Comparison of ENCODE assay signal across 20 mouse cellular contexts in the genomic region with DNA sequence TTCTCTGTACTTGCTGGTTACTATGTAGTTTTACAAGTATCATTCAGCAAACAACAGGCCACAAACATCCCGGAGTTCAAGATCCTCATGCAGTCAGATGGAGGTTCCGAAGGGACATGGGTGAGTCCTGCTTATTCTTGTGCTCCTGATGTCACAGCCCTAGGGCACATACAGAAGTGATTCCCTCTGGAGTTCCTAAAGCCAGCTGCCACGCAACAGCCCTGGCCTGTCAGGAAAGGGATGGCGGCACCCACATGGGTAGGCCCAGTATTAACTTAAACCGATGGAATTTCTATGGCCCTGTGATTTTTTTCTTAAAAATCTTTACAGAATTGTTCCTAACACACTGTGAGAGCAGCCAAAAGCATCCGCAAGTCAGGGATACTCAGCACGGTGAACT. TPM values are rescaled to one million over a fixed set of nuclear protein-coding genes. Genes with fewer than 3 reads are reported as not detected.
DNase-seq lines count a peak whose midpoint lies in the region; ATAC-seq and TF ChIP-seq lines count a peak whose summit lies in the region.
"Had no signal": no experiment of that assay in that cellular context is flagged by ENCODE, and none has a peak within 500 bp of the region (broad histone marks: within the 10 kb centered on the region; RNA-seq: fewer than 3 reads in every experiment).

No protein-coding gene starts in this region.

- WGBS in forebrain, embryonic 10.5 days = 78% methylated on average over 7 of the region's 7 CpGs
- WGBS in forebrain, embryonic 14.5 days = 90% methylated on average over 7 of the region's 7 CpGs
- WGBS in lung, embryonic 14.5 days = 67% methylated on average over 7 of the region's 7 CpGs
- 52% methylated on average over 7 of the region's 7 CpGs for WGBS in limb, embryonic 13.5 days
- WGBS in hindbrain, embryonic 16.5 days = 73% methylated on average over 7 of the region's 7 CpGs

- peaks cover 26% of the 10 kb centered on the region for H3K36me3 ChIP-seq in forebrain, embryonic 10.5 days (replicated peaks)
- peaks cover 18% of the 10 kb centered on the region for H3K36me3 ChIP-seq in forebrain, embryonic 14.5 days (ENCODE audit: control insufficient read depth, insufficient read depth, low read length)
- H3K36me3 ChIP-seq in lung, embryonic 14.5 days (ENCODE audit: insufficient read depth) = peaks cover 19% of the 10 kb centered on the region; the same call in 1 of the 2 replicates
- H3K36me3 ChIP-seq in limb, embryonic 13.5 days = peaks cover 24% of the 10 kb centered on the region
- 0 out of 2 replicates have a peak, but pooled peaks cover 5% of the 10 kb centered on the region for H3K36me3 ChIP-seq in hindbrain, embryonic 16.5 days (ENCODE audit: control insufficient read depth, insufficient read depth, low read length)

- no peak overlapping the region for H3K4me3 ChIP-seq in forebrain, embryonic 10.5 days
- H3K4me3 ChIP-seq in forebrain, embryonic 14.5 days (ENCODE audit: low read depth, low read length) = no peak overlapping the region
- H3K4me3 ChIP-seq in lung, embryonic 14.5 days (ENCODE audit: low read depth, low read length) = no peak overlapping the region
- H3K4me3 ChIP-seq in limb, embryonic 13.5 days = no peak overlapping the region
- H3K4me3 ChIP-seq in hindbrain, embryonic 16.5 days (ENCODE audit: low read length) = no peak overlapping the region
- H3K4me3 ChIP-seq: liver, embryonic 12.5 days had no signal

- no peak for ATAC-seq in forebrain, embryonic 14.5 days
- no peak for ATAC-seq in lung, embryonic 14.5 days (ENCODE audit: insufficient read depth)
- ATAC-seq in limb, embryonic 13.5 days (ENCODE audit: low FRiP score, low read depth) = no peak
- ATAC-seq in hindbrain, embryonic 16.5 days = no peak
- ATAC-seq: activated CD4-positive, CD25-positive, alpha-beta regulatory T cell, adult 4 months; CD4-positive, CD25-positive, alpha-beta regulatory T cell, adult 4 months; forebrain, embryonic 16.5 days; inflammation-experienced regulatory T-cells, adult 6 months; liver, embryonic 12.5 days had no signal

- no peak for DNase-seq in forebrain, embryonic 10.5 days (ENCODE audit: extremely low spot score, low spot score)
- DNase-seq in forebrain, embryonic 14.5 days (ENCODE audit: low spot score) = no peak
- no peak for DNase-seq in lung, embryonic 14.5 days
- DNase-seq in lung, postnatal 14 days = no peak
- no peak for DNase-seq in thymus, postnatal 14 days
- no peak for DNase-seq in kidney, postnatal 36 days
- DNase-seq: cerebellum, adult 11 months; cerebellum, postnatal 10 days; kidney, adult 9 months; lung, adult 2 months; right cerebral cortex, postnatal 4 days; thymus, postnatal 25 days had no signal

- TF ChIP-seq CTCF in lung, embryonic 14.5 days (IDR thresholded peaks at IDR 0.05; ENCODE audit: low read depth) = no peak

- H3K27me3 ChIP-seq in forebrain, embryonic 10.5 days (ENCODE audit: poor library complexity, severe bottlenecking) = no peaks in the 10 kb centered on the region
- H3K27me3 ChIP-seq in forebrain, embryonic 14.5 days (replicated peaks; ENCODE audit: control insufficient read depth, insufficient read depth, low read length) = no peaks in the 10 kb centered on the region
- no peaks in the 10 kb centered on the region for H3K27me3 ChIP-seq in lung, embryonic 14.5 days (ENCODE audit: insufficient read depth, low read length)
- H3K27me3 ChIP-seq in limb, embryonic 13.5 days = no peaks in the 10 kb centered on the region
- no peaks in the 10 kb centered on the region for H3K27me3 ChIP-seq in hindbrain, embryonic 16.5 days (replicated peaks; ENCODE audit: control insufficient read depth, insufficient read depth, low read length)
- H3K27me3 ChIP-seq: liver, embryonic 12.5 days had no signal

- H3K27ac ChIP-seq in forebrain, embryonic 10.5 days = peak overlapping the region; percentile 56; the same call in 1 of the 2 replicates
- H3K27ac ChIP-seq in forebrain, embryonic 14.5 days (ENCODE audit: low read depth, low read length) = no peak overlapping the region
- H3K27ac ChIP-seq in lung, embryonic 14.5 days (ENCODE audit: low read depth) = peak overlapping the region; percentile 32; the same call in 1 of the 2 replicates
- peak overlapping the region; percentile 52; the same call in 1 of the 2 replicates for H3K27ac ChIP-seq in limb, embryonic 13.5 days
- no peak overlapping the region for H3K27ac ChIP-seq in hindbrain, embryonic 16.5 days (ENCODE audit: low read depth, low read length)
- H3K27ac ChIP-seq: liver, embryonic 12.5 days had no signal

- H3K4me2 ChIP-seq in forebrain, embryonic 14.5 days (ENCODE audit: low read length) = no peak overlapping the region
- H3K4me2 ChIP-seq in lung, embryonic 14.5 days = no peak overlapping the region
- no peak overlapping the region for H3K4me2 ChIP-seq in limb, embryonic 13.5 days (replicated peaks)
- no peak overlapping the region for H3K4me2 ChIP-seq in hindbrain, embryonic 16.5 days (ENCODE audit: low read length)
- H3K4me2 ChIP-seq: liver, embryonic 12.5 days; midbrain, embryonic 11.5 days had no signal

- H3K9me3 ChIP-seq in forebrain, embryonic 10.5 days = no peaks in the 10 kb centered on the region
- H3K9me3 ChIP-seq in forebrain, embryonic 14.5 days (replicated peaks; ENCODE audit: control insufficient read depth, low read length) = no peaks in the 10 kb centered on the region
- H3K9me3 ChIP-seq in lung, embryonic 14.5 days (ENCODE audit: low read depth, low read length) = no peaks in the 10 kb centered on the region
- 0 out of 2 replicates have a peak, but pooled peaks cover 5% of the 10 kb centered on the region for H3K9me3 ChIP-seq in limb, embryonic 13.5 days
- no peaks in the 10 kb centered on the region for H3K9me3 ChIP-seq in hindbrain, embryonic 16.5 days (ENCODE audit: control insufficient read depth, low read length)
- H3K9me3 ChIP-seq: liver, embryonic 12.5 days had no signal

- peaks cover 21% of the 10 kb centered on the region; the same call in 1 of the 2 replicates for H3K4me1 ChIP-seq in forebrain, embryonic 10.5 days
- H3K4me1 ChIP-seq in forebrain, embryonic 14.5 days (ENCODE audit: control insufficient read depth, insufficient read depth, low read length) = no peaks in the 10 kb centered on the region
- no peaks in the 10 kb centered on the region for H3K4me1 ChIP-seq in lung, embryonic 14.5 days (ENCODE audit: insufficient read depth)
- peaks cover 20% of the 10 kb centered on the region for H3K4me1 ChIP-seq in limb, embryonic 13.5 days
- H3K4me1 ChIP-seq in hindbrain, embryonic 16.5 days (ENCODE audit: control insufficient read depth, insufficient read depth, low read depth, low read length) = no peaks in the 10 kb centered on the region
- H3K4me1 ChIP-seq: liver, embryonic 12.5 days had no signal

- no peak overlapping the region for H3K9ac ChIP-seq in forebrain, embryonic 14.5 days (ENCODE audit: low read length)
- H3K9ac ChIP-seq in lung, embryonic 14.5 days = no peak overlapping the region
- no peak overlapping the region for H3K9ac ChIP-seq in limb, embryonic 13.5 days
- no peak overlapping the region for H3K9ac ChIP-seq in hindbrain, embryonic 16.5 days (ENCODE audit: low read depth, low read length)
- H3K9ac ChIP-seq: liver, embryonic 12.5 days had no signal

RNA-seq across cellular contexts. Expression of a gene that starts 10.6 kb away (rescaled TPM):
- 1.3 and 1.4 TPM in 2 replicates for polyA plus RNA-seq in forebrain, embryonic 10.5 days (2016; fragmentation: Nextera tagmentation; extraction: Ambion mirVana)
- polyA plus RNA-seq in forebrain, embryonic 14.5 days (2014; fragmentation: Nextera tagmentation; extraction: Ambion mirVana) = 0.30 and 0.62 TPM in 2 replicates
- polyA plus RNA-seq in lung, embryonic 14.5 days (2014; fragmentation: Nextera tagmentation; extraction: Ambion mirVana) = 2.4 and 3.8 TPM in 2 replicates
- 2.0 and 2.9 TPM in 2 replicates for polyA plus RNA-seq in limb, embryonic 13.5 days (2015; fragmentation: Nextera tagmentation; extraction: Ambion mirVana)
- polyA plus RNA-seq in hindbrain, embryonic 16.5 days (2015; fragmentation: Nextera tagmentation; extraction: Ambion mirVana) = 2.0 and 2.6 TPM in 2 replicates

RNA-seq across cellular contexts. Expression of a gene that starts 30.6 kb away (rescaled TPM):
- 125 and 133 TPM in 2 replicates for polyA plus RNA-seq in forebrain, embryonic 10.5 days (2016; fragmentation: Nextera tagmentation; extraction: Ambion mirVana)
- polyA plus RNA-seq in forebrain, embryonic 14.5 days (2014; fragmentation: Nextera tagmentation; extraction: Ambion mirVana) = 171 and 186 TPM in 2 replicates
- 131 and 133 TPM in 2 replicates for polyA plus RNA-seq in lung, embryonic 14.5 days (2014; fragmentation: Nextera tagmentation; extraction: Ambion mirVana)
- polyA plus RNA-seq in limb, embryonic 13.5 days (2015; fragmentation: Nextera tagmentation; extraction: Ambion mirVana) = 138 and 139 TPM in 2 replicates
- 210 and 220 TPM in 2 replicates for polyA plus RNA-seq in hindbrain, embryonic 16.5 days (2015; fragmentation: Nextera tagmentation; extraction: Ambion mirVana)

Comparison
In these comparisons a context has a peak if more than half of its experiments do, and no peak if none do; other contexts are left out.
1. H3K27ac ChIP-seq: peak in forebrain, embryonic 10.5 days (single experiment), lung, embryonic 14.5 days (single experiment) and limb, embryonic 13.5 days (single experiment); none in forebrain, embryonic 14.5 days (single experiment) and hindbrain, embryonic 16.5 days (single experiment).